Mouse (Mus musculus): ENCODE results near the gene Gm572.
A peak's percentile ranks its signal among the peaks of the same experiment; 100 is the strongest.

Gm572 gene

GRCm38 (mm10) chr4:148643291-148644156 is at the start of gene Gm572:
TSS of gene Gm572 (plus strand) at chr4:148643317.
- no peak for DNase-seq (ENCODE audit: low spot score)

GRCm38 (mm10) chr4:148593996-148594395 is 49.1 kb upstream of the Gm572 start:
- no peak for DNase-seq (ENCODE audit: low spot score)

- DNase-seq (ENCODE audit: low spot score) = no peak
Observed at GRCm38 (mm10) chr4:148595916-148596315, 47.2 kb upstream of the Gm572 start.

- DNase-seq (ENCODE audit: low spot score) = no peak
Observed at GRCm38 (mm10) chr4:148596731-148597130, 46.4 kb upstream of the Gm572 start.

- no peak for DNase-seq (ENCODE audit: low spot score)
Observed at GRCm38 (mm10) chr4:148598826-148599225, 44.3 kb upstream of the Gm572 start.

GRCm38 (mm10) chr4:148600316-148600715 is 42.8 kb upstream of the Gm572 start:
- no peak for DNase-seq (ENCODE audit: low spot score)

- no peak for DNase-seq (ENCODE audit: low spot score)
Observed at GRCm38 (mm10) chr4:148601871-148602270, 41.2 kb upstream of the Gm572 start.

- no peak for DNase-seq (ENCODE audit: low spot score)
Observed at GRCm38 (mm10) chr4:148602357-148603120, 40.6 kb upstream of the Gm572 start, which contains the start of gene Masp2. TSS of gene Masp2 (plus strand) at chr4:148602554.

GRCm38 (mm10) chr4:148603376-148604139 is 39.6 kb upstream of the Gm572 start:
- DNase-seq (ENCODE audit: low spot score) = no peak

- no peak for DNase-seq (ENCODE audit: low spot score)
Observed at GRCm38 (mm10) chr4:148604141-148604540, 39.0 kb upstream of the Gm572 start.

- peak; percentile 61 for DNase-seq (ENCODE audit: low spot score)
Observed at GRCm38 (mm10) chr4:148604541-148605165, 38.5 kb upstream of the Gm572 start.

- peak; percentile 70 for DNase-seq (ENCODE audit: low spot score)
Observed at GRCm38 (mm10) chr4:148607758-148608157, 35.4 kb upstream of the Gm572 start.

GRCm38 (mm10) chr4:148609805-148610204 is 33.3 kb upstream of the Gm572 start:
- DNase-seq (ENCODE audit: low spot score) = no peak

- no peak for DNase-seq (ENCODE audit: low spot score)
Observed at GRCm38 (mm10) chr4:148610631-148611364, 32.3 kb upstream of the Gm572 start.

- DNase-seq (ENCODE audit: low spot score) = no peak
Observed at GRCm38 (mm10) chr4:148612557-148612956, 30.6 kb upstream of the Gm572 start.

GRCm38 (mm10) chr4:148613738-148614137 is 29.4 kb upstream of the Gm572 start:
- no peak for DNase-seq (ENCODE audit: low spot score)

GRCm38 (mm10) chr4:148619805-148620204 is 23.3 kb upstream of the Gm572 start:
- no peak for DNase-seq (ENCODE audit: low spot score)

GRCm38 (mm10) chr4:148620718-148621117 is 22.4 kb upstream of the Gm572 start:
- DNase-seq (ENCODE audit: low spot score) = no peak

- no peak for DNase-seq (ENCODE audit: low spot score)
Observed at GRCm38 (mm10) chr4:148622485-148622884, 20.6 kb upstream of the Gm572 start.

- DNase-seq (ENCODE audit: low spot score) = no peak
Observed at GRCm38 (mm10) chr4:148623609-148624008, 19.5 kb upstream of the Gm572 start.

GRCm38 (mm10) chr4:148625010-148625409 is 18.1 kb upstream of the Gm572 start:
- no peak for DNase-seq (ENCODE audit: low spot score)

Measured in ovary, postnatal 36 days (tissue).